Mouse (Mus musculus) embryonic facial prominence, embryonic 15.5 days (tissue): ENCODE measurements around the gene Cog7. TPM values are rescaled to one million over a fixed set of nuclear protein-coding genes. Genes with fewer than 3 reads are reported as not detected.
A peak's percentile ranks its signal among the peaks of the same experiment; 100 is the strongest.

ENCODE experiments used
- ATAC-seq: fragments of 200-750 bp; cut with Nextera tagmentation; 2 replicates; pipeline ENCODE4 v1.8.0; 2017; ENCODE audit warnings: low read depth, moderate TSS enrichment; ENCODE audit not compliant: insufficient number of reproducible peaks, low FRiP score, low TSS enrichment
- H3K27ac ChIP-seq: fragments of 300-500 bp; sonication (generic); replicated peaks from 2 replicates; pipeline ENCODE4 v1.5.1; 2015; ENCODE audit warnings: mild to moderate bottlenecking, inconsistent platforms
- H3K27me3 ChIP-seq: fragments of 300-500 bp; sonication (generic); 2 replicates; pipeline ENCODE4 v1.6.1; 2015; ENCODE audit warnings: inconsistent platforms
- H3K36me3 ChIP-seq: fragments of 300-500 bp; sonication (generic); 2 replicates; pipeline ENCODE4 v1.6.1; 2015; ENCODE audit warnings: mild to moderate bottlenecking, inconsistent platforms
- H3K4me1 ChIP-seq: fragments of 300-500 bp; sonication (generic); 2 replicates; pipeline ENCODE4 v1.6.1; 2015; ENCODE audit warnings: inconsistent platforms
- H3K4me2 ChIP-seq: fragments of 300-500 bp; sonication (generic); replicated peaks from 2 replicates; pipeline ENCODE4 v1.6.1; 2015; ENCODE audit warnings: mild to moderate bottlenecking, inconsistent platforms
- H3K4me3 ChIP-seq: fragments of 300-500 bp; sonication (generic); replicated peaks from 2 replicates; pipeline ENCODE4 v1.5.1; 2015; ENCODE audit warnings: mild to moderate bottlenecking, inconsistent platforms
- H3K9ac ChIP-seq: fragments of 300-500 bp; sonication (generic); 2 replicates; pipeline ENCODE4 v1.6.1; 2015; ENCODE audit warnings: inconsistent platforms
- H3K9me3 ChIP-seq: fragments of 300-500 bp; sonication (generic); replicated peaks from 2 replicates; pipeline ENCODE4 v1.6.1; 2016; ENCODE audit warnings: inconsistent platforms
- WGBS: fragments of 180-500 bp; shearing (Covaris S2); methylation state at CpG from one replicate; pipeline ENCODE4 v1.1.7; 2015; 5-methylcytosine and 5-hydroxymethylcytosine counted together
- polyA plus RNA-seq: library from polyadenylated mRNA; unstranded; fragments of >200 nt; fragmentation: Nextera tagmentation; extraction: Ambion mirVana; gene quantifications from 2 replicates; pipeline ENCODE4 v1.2.1, GENCODE M21; 2015

Gene Cog7
- polyA plus RNA-seq, 1 experiment from 2014 or later, result 24.4 TPM

GRCm38 (mm10) chr7:121954891-121955669, 26.4 kb downstream of the Cog7 start:
- Histone ChIP-seq H3K9ac (no peak overlapping the region), H3K4me2 (no peak overlapping the region)
- 0 out of 2 replicates have a peak, but pooled peaks have one; percentile 34 for ATAC-seq

GRCm38 (mm10) chr7:121947513-121947912, 34.0 kb downstream of the Cog7 start:
- H3K9me3 ChIP-seq, result no peaks in the 10 kb centered on the region
- H3K4me2 ChIP-seq, result no peak overlapping the region
- H3K4me1 ChIP-seq, result no peaks in the 10 kb centered on the region
- peaks cover 33% of the 10 kb centered on the region for H3K36me3 ChIP-seq
- no peak overlapping the region for H3K9ac ChIP-seq
- H3K4me3 ChIP-seq, result no peak overlapping the region
- no peak overlapping the region for H3K27ac ChIP-seq
- no peak for ATAC-seq
- no peaks in the 10 kb centered on the region for H3K27me3 ChIP-seq
- 59% methylated on average over 4 of the region's 4 CpGs for WGBS

More at GRCm38 (mm10) chr7:121954891-121955669, 26.4 kb downstream of the Cog7 start:
- Histone ChIP-seq H3K4me1 (peaks cover 7% of the 10 kb centered on the region; the same call in 1 of the 2 replicates), H3K27ac (peak overlapping the region; percentile 24; the same call in 1 of the 2 replicates), H3K4me3 (no peak overlapping the region), H3K27me3 (no peaks in the 10 kb centered on the region), H3K9me3 (no peaks in the 10 kb centered on the region), H3K36me3 (peaks cover 35% of the 10 kb centered on the region; the same call in 1 of the 2 replicates)
- 65% methylated on average over 11 of the region's 11 CpGs for WGBS

- 85% methylated on average over 5 of the region's 5 CpGs for WGBS
- ATAC-seq, result no peak
- Histone ChIP-seq H3K9me3 (no peaks in the 10 kb centered on the region), H3K4me3 (no peak overlapping the region), H3K9ac (no peak overlapping the region), H3K4me1 (no peaks in the 10 kb centered on the region), H3K27me3 (no peaks in the 10 kb centered on the region), H3K4me2 (no peak overlapping the region), H3K36me3 (peaks cover 35% of the 10 kb centered on the region), H3K27ac (no peak overlapping the region)
These were observed 35.3 kb downstream of the Cog7 start for GRCm38 (mm10) chr7:121946196-121946595.

GRCm38 (mm10) chr7:121942371-121942770, 39.1 kb downstream of the Cog7 start:
- Histone ChIP-seq H3K4me2 (no peak overlapping the region), H3K9me3 (no peaks in the 10 kb centered on the region), H3K9ac (no peak overlapping the region), H3K27ac (no peak overlapping the region), H3K27me3 (no peaks in the 10 kb centered on the region), H3K36me3 (peaks cover 25% of the 10 kb centered on the region), H3K4me1 (no peaks in the 10 kb centered on the region), H3K4me3 (no peak overlapping the region)
- WGBS, result 90% methylated on average over 2 of the region's 2 CpGs
- ATAC-seq, result no peak

- ATAC-seq, result no peak
- WGBS, result 72% methylated on average over 3 of the region's 3 CpGs
- no peaks in the 10 kb centered on the region for H3K27me3 ChIP-seq
These were observed 39.9 kb downstream of the Cog7 start for GRCm38 (mm10) chr7:121941640-121942039.

GRCm38 (mm10) chr7:121941016-121941415, 40.5 kb downstream of the Cog7 start:
- ATAC-seq, result no peak
- no peak overlapping the region for H3K4me3 ChIP-seq

More at GRCm38 (mm10) chr7:121941640-121942039, 39.9 kb downstream of the Cog7 start:
- no peak overlapping the region for H3K4me3 ChIP-seq
- peaks cover 7% of the 10 kb centered on the region; the same call in 1 of the 2 replicates for H3K4me1 ChIP-seq
- H3K4me2 ChIP-seq, result no peak overlapping the region
- H3K9me3 ChIP-seq, result no peaks in the 10 kb centered on the region
- H3K9ac ChIP-seq, result no peak overlapping the region
- peaks cover 25% of the 10 kb centered on the region for H3K36me3 ChIP-seq
- H3K27ac ChIP-seq, result no peak overlapping the region

GRCm38 (mm10) chr7:121939729-121940128, 41.8 kb downstream of the Cog7 start:
- Histone ChIP-seq H3K27me3 (no peaks in the 10 kb centered on the region), H3K27ac (no peak overlapping the region), H3K36me3 (peaks cover 35% of the 10 kb centered on the region), H3K4me3 (no peak overlapping the region), H3K9me3 (no peaks in the 10 kb centered on the region), H3K4me2 (no peak overlapping the region), H3K4me1 (peaks cover 10% of the 10 kb centered on the region; the same call in 1 of the 2 replicates), H3K9ac (no peak overlapping the region)
- 44% methylated on average over 4 of the region's 4 CpGs for WGBS
- ATAC-seq, result peak; percentile 40; the same call in 1 of the 2 replicates

More at GRCm38 (mm10) chr7:121941016-121941415, 40.5 kb downstream of the Cog7 start:
- Histone ChIP-seq H3K36me3 (peaks cover 25% of the 10 kb centered on the region), H3K9ac (no peak overlapping the region), H3K27me3 (no peaks in the 10 kb centered on the region), H3K9me3 (no peaks in the 10 kb centered on the region), H3K4me2 (no peak overlapping the region), H3K4me1 (peaks cover 10% of the 10 kb centered on the region; the same call in 1 of the 2 replicates), H3K27ac (no peak overlapping the region)
- WGBS, result 74% methylated on average over 3 of the region's 3 CpGs

- H3K36me3 ChIP-seq, result peaks cover 33% of the 10 kb centered on the region
- H3K4me1 ChIP-seq, result peaks cover 10% of the 10 kb centered on the region; the same call in 1 of the 2 replicates
- H3K27me3 ChIP-seq, result no peaks in the 10 kb centered on the region
- no peak for ATAC-seq
- 67% methylated on average over 6 of the region's 6 CpGs for WGBS
- no peak overlapping the region for H3K4me2 ChIP-seq
- no peaks in the 10 kb centered on the region for H3K9me3 ChIP-seq
- H3K9ac ChIP-seq, result no peak overlapping the region
- no peak overlapping the region for H3K27ac ChIP-seq
- H3K4me3 ChIP-seq, result no peak overlapping the region
These were observed 42.3 kb downstream of the Cog7 start for GRCm38 (mm10) chr7:121939244-121939643.

- no peaks in the 10 kb centered on the region for H3K27me3 ChIP-seq
- no peak for ATAC-seq
- H3K4me3 ChIP-seq, result no peak overlapping the region
- 81% methylated on average over 8 of the region's 8 CpGs for WGBS
- H3K9me3 ChIP-seq, result no peaks in the 10 kb centered on the region
- peaks cover 10% of the 10 kb centered on the region; the same call in 1 of the 2 replicates for H3K4me1 ChIP-seq
- no peak overlapping the region for H3K4me2 ChIP-seq
- H3K27ac ChIP-seq, result no peak overlapping the region
- H3K36me3 ChIP-seq, result peaks cover 24% of the 10 kb centered on the region
- no peak overlapping the region for H3K9ac ChIP-seq
These were observed 43.2 kb downstream of the Cog7 start for GRCm38 (mm10) chr7:121938124-121938891.

GRCm38 (mm10) chr7:121936861-121937630, 44.5 kb downstream of the Cog7 start:
- Histone ChIP-seq H3K27ac (no peak overlapping the region), H3K4me1 (peaks cover 10% of the 10 kb centered on the region; the same call in 1 of the 2 replicates), H3K9ac (no peak overlapping the region), H3K27me3 (no peaks in the 10 kb centered on the region), H3K9me3 (no peaks in the 10 kb centered on the region), H3K4me3 (no peak overlapping the region), H3K4me2 (no peak overlapping the region), H3K36me3 (peaks cover 18% of the 10 kb centered on the region)
- no peak for ATAC-seq
- 49% methylated on average over 14 of the region's 14 CpGs for WGBS
